29 mouse cellular contexts compared by ENCODE assay signal in genomic region chr9:37556366-37556765, GRCm38 (mm10). TPM values are rescaled to one million over a fixed set of nuclear protein-coding genes. Genes with fewer than 3 reads are reported as not detected.
DNase-seq lines count a peak whose midpoint lies in the region; ATAC-seq and TF ChIP-seq lines count a peak whose summit lies in the region.
"Had no signal": no experiment of that assay in that cellular context is flagged by ENCODE, and none has a peak within 500 bp of the region (broad histone marks: within the 10 kb centered on the region; RNA-seq: fewer than 3 reads in every experiment).

No protein-coding gene starts in this region.

- 0 out of 2 replicates have a peak overlapping the region, but pooled peaks have one; percentile 19 for H3K27ac ChIP-seq in embryonic facial prominence, embryonic 13.5 days
- no peak overlapping the region for H3K27ac ChIP-seq in embryonic facial prominence, embryonic 10.5 days (replicated peaks)
- peak overlapping the region; percentile 85 for H3K27ac ChIP-seq in left cerebral cortex, adult 2 months
- H3K27ac ChIP-seq: embryonic facial prominence, embryonic 12.5 days; forebrain, embryonic 13.5 days; heart, adult 2 months; hindbrain, embryonic 14.5 days; limb, embryonic 12.5 days; liver, embryonic 15.5 days; midbrain, embryonic 12.5 days; neural tube, embryonic 12.5 days had no signal

- peaks cover 41% of the 10 kb centered on the region for H3K4me1 ChIP-seq in embryonic facial prominence, embryonic 13.5 days
- H3K4me1 ChIP-seq in embryonic facial prominence, embryonic 10.5 days: peaks cover 31% of the 10 kb centered on the region

- WGBS in embryonic facial prominence, embryonic 13.5 days: 59% methylated on average over 3 of the region's 3 CpGs
- 74% methylated on average over 3 of the region's 3 CpGs for WGBS in embryonic facial prominence, embryonic 10.5 days

- intact Hi-C loops in left cerebral cortex, adult 2 months (cut with DNase I): loop anchor here (1.0 to 10.0 kb wide), 2 partner anchors 12 to 268 kb away; no protein-coding TSS in a partner anchor
- intact Hi-C loops in left cerebral cortex, postnatal 10 days (cut with DNase I): no loop called here
- intact Hi-C loops in gastrocnemius, postnatal 36 days (cut with DNase I): no loop called here

- no peak for DNase-seq in embryonic facial prominence, embryonic 10.5 days (ENCODE audit: low spot score)
- DNase-seq in left cerebral cortex, adult 2 months (ENCODE audit: extremely low spot score in 1 of 2, low spot score in 2 of 2): no peak
- no peak for DNase-seq in left cerebral cortex, postnatal 10 days (ENCODE audit: extremely low spot score in 1 of 2, low spot score in 2 of 2)
- DNase-seq in right cerebral cortex, postnatal 25 days: peak; percentile 35
- no peak for DNase-seq in right cerebral cortex, postnatal 36 days (ENCODE audit: low spot score in 2 of 2)
- DNase-seq in gastrocnemius, postnatal 36 days: no peak
- DNase-seq: adrenal gland, postnatal 10 days; cerebellum, adult 11 months; cerebellum, adult 9-10 months; cerebellum, postnatal 36 days; gastrocnemius, postnatal 25 days; heart, adult 2 months; kidney, adult 9 months; kidney, postnatal 10 days; lung, embryonic 14.5 days had no signal

- no peak overlapping the region for H3K9ac ChIP-seq in embryonic facial prominence, embryonic 13.5 days
- H3K9ac ChIP-seq: embryonic facial prominence, embryonic 12.5 days; forebrain, embryonic 13.5 days; heart, embryonic 12.5 days; hindbrain, embryonic 14.5 days; limb, embryonic 12.5 days; liver, embryonic 15.5 days; lung, embryonic 14.5 days; midbrain, embryonic 12.5 days; neural tube, embryonic 12.5 days had no signal

- TF ChIP-seq CTCF in left cerebral cortex, adult 2 months (IDR thresholded peaks at IDR 0.05): no peak

- no peaks in the 10 kb centered on the region for H3K36me3 ChIP-seq in embryonic facial prominence, embryonic 13.5 days
- no peaks in the 10 kb centered on the region for H3K36me3 ChIP-seq in embryonic facial prominence, embryonic 10.5 days (replicated peaks)
- H3K36me3 ChIP-seq: embryonic facial prominence, embryonic 12.5 days; G1E; heart, embryonic 12.5 days; limb, embryonic 12.5 days; liver, embryonic 15.5 days; midbrain, embryonic 12.5 days; neural tube, embryonic 12.5 days had no signal

- H3K27me3 ChIP-seq in embryonic facial prominence, embryonic 13.5 days: peaks cover 28% of the 10 kb centered on the region
- H3K27me3 ChIP-seq in embryonic facial prominence, embryonic 10.5 days (replicated peaks; ENCODE audit: low read depth, poor library complexity, severe bottlenecking): peaks cover 60% of the 10 kb centered on the region

- no peaks in the 10 kb centered on the region for H3K9me3 ChIP-seq in embryonic facial prominence, embryonic 13.5 days
- H3K9me3 ChIP-seq in embryonic facial prominence, embryonic 10.5 days: no peaks in the 10 kb centered on the region
- H3K9me3 ChIP-seq: embryonic facial prominence, embryonic 12.5 days; forebrain, embryonic 13.5 days; G1E; heart, embryonic 12.5 days; limb, embryonic 12.5 days; liver, embryonic 15.5 days; midbrain, embryonic 12.5 days; neural tube, embryonic 12.5 days had no signal

- no peak overlapping the region for H3K4me3 ChIP-seq in embryonic facial prominence, embryonic 13.5 days
- H3K4me3 ChIP-seq in embryonic facial prominence, embryonic 10.5 days: no peak overlapping the region
- H3K4me3 ChIP-seq in left cerebral cortex, adult 2 months: no peak overlapping the region
- H3K4me3 ChIP-seq: embryonic facial prominence, embryonic 12.5 days; forebrain, embryonic 13.5 days; heart, adult 2 months; heart, embryonic 12.5 days; limb, embryonic 12.5 days; liver, embryonic 15.5 days; midbrain, embryonic 12.5 days; myocyte; neural tube, embryonic 12.5 days had no signal

- no peak for ATAC-seq in embryonic facial prominence, embryonic 13.5 days (ENCODE audit: insufficient number of reproducible peaks, insufficient read depth, low FRiP score, low TSS enrichment, low read depth)
- ATAC-seq: forebrain, embryonic 13.5 days; intestine, postnatal 0 days; Patski had no signal

- H3K4me2 ChIP-seq in embryonic facial prominence, embryonic 13.5 days: no peak overlapping the region
- H3K4me2 ChIP-seq: embryonic facial prominence, embryonic 12.5 days; forebrain, embryonic 13.5 days; heart, embryonic 12.5 days; hindbrain, embryonic 14.5 days; limb, embryonic 12.5 days; liver, embryonic 15.5 days; lung, embryonic 14.5 days; midbrain, embryonic 12.5 days; neural tube, embryonic 12.5 days had no signal

RNA-seq across cellular contexts. Expression of gene Siae, which starts 0.9 kb away (rescaled TPM):
- 9.5 and 10.0 TPM in 2 replicates for polyA plus RNA-seq in embryonic facial prominence, embryonic 13.5 days (2015; fragmentation: Nextera tagmentation; extraction: Ambion mirVana)
- 3.7 and 4.8 TPM in 2 replicates for polyA plus RNA-seq in embryonic facial prominence, embryonic 10.5 days (2016; fragmentation: Nextera tagmentation; extraction: Ambion mirVana)
- total RNA-seq in left cerebral cortex, adult 2 months (2021): 10 to 100 TPM; 17.1 to 18.8 TPM
- 10 to 100 TPM; 13.6 to 16.3 TPM for total RNA-seq in left cerebral cortex, postnatal 10 days (2021)
- 1 to 10 TPM; 3.5 TPM for total RNA-seq in gastrocnemius, postnatal 36 days (2021)

RNA-seq across cellular contexts. Expression of gene Nrgn, which starts 3.7 kb away (rescaled TPM):
- 8.6 and 10.3 TPM in 2 replicates for polyA plus RNA-seq in embryonic facial prominence, embryonic 13.5 days (2015; fragmentation: Nextera tagmentation; extraction: Ambion mirVana)
- polyA plus RNA-seq in embryonic facial prominence, embryonic 10.5 days (2016; fragmentation: Nextera tagmentation; extraction: Ambion mirVana): 0.48 and 1.0 TPM in 2 replicates
- total RNA-seq in left cerebral cortex, adult 2 months (2021): 1,000 to 10,000 TPM; 1,927 to 1,950 TPM
- 1,000 to 10,000 TPM; 1,798 to 1,800 TPM for total RNA-seq in left cerebral cortex, postnatal 10 days (2021)
- under 1 TPM; 0.35 to 0.66 TPM for total RNA-seq in gastrocnemius, postnatal 36 days (2021)

RNA-seq across cellular contexts. Expression of gene Vsig2, which starts 17.3 kb away (rescaled TPM):
- polyA plus RNA-seq in embryonic facial prominence, embryonic 13.5 days (2015; fragmentation: Nextera tagmentation; extraction: Ambion mirVana): 1.5 and 1.6 TPM in 2 replicates
- polyA plus RNA-seq in embryonic facial prominence, embryonic 10.5 days (2016; fragmentation: Nextera tagmentation; extraction: Ambion mirVana): 0.59 and 0.78 TPM in 2 replicates
- 1 to 10 TPM; 4.1 to 4.5 TPM for total RNA-seq in left cerebral cortex, adult 2 months (2021)
- 1 to 10 TPM; 3.3 to 4.1 TPM for total RNA-seq in left cerebral cortex, postnatal 10 days (2021)
- 1 to 10 TPM; 1.8 to 3.6 TPM for total RNA-seq in gastrocnemius, postnatal 36 days (2021)
- total RNA-seq: megakaryocyte progenitor cell, adult 5-6 weeks had no signal
- polyA plus RNA-seq: G1E, myocyte had no signal

RNA-seq across cellular contexts. Expression of gene Esam, which starts 28.5 kb away (rescaled TPM):
- 39.5 and 41.7 TPM in 2 replicates for polyA plus RNA-seq in embryonic facial prominence, embryonic 13.5 days (2015; fragmentation: Nextera tagmentation; extraction: Ambion mirVana)
- 27.0 and 27.5 TPM in 2 replicates for polyA plus RNA-seq in embryonic facial prominence, embryonic 10.5 days (2016; fragmentation: Nextera tagmentation; extraction: Ambion mirVana)
- 10 to 100 TPM; 19.6 to 22.5 TPM for total RNA-seq in left cerebral cortex, adult 2 months (2021)
- 10 to 100 TPM; 29.5 to 29.6 TPM for total RNA-seq in left cerebral cortex, postnatal 10 days (2021)
- 10 to 100 TPM; 20.8 to 23.3 TPM for total RNA-seq in gastrocnemius, postnatal 36 days (2021)
- total RNA-seq: G1E had no signal
- polyA plus RNA-seq: G1E had no signal

RNA-seq across cellular contexts. Expression of gene Spa17, which starts 57.2 kb away (rescaled TPM):
- 6.5 and 10.2 TPM in 2 replicates for polyA plus RNA-seq in embryonic facial prominence, embryonic 13.5 days (2015; fragmentation: Nextera tagmentation; extraction: Ambion mirVana)
- 8.0 and 9.2 TPM in 2 replicates for polyA plus RNA-seq in embryonic facial prominence, embryonic 10.5 days (2016; fragmentation: Nextera tagmentation; extraction: Ambion mirVana)
- total RNA-seq in left cerebral cortex, adult 2 months (2021): 1 to 10 TPM; 1.7 to 2.1 TPM
- 1 to 10 TPM; 1.9 to 2.2 TPM for total RNA-seq in left cerebral cortex, postnatal 10 days (2021)
- 1 to 10 TPM; 2.6 to 3.2 TPM for total RNA-seq in gastrocnemius, postnatal 36 days (2021)

Comparison
In these comparisons a context has a peak if more than half of its experiments do, and no peak if none do; other contexts are left out.
1. RNA of gene Nrgn, which starts 3.7 kb away (total RNA-seq): 1,927 to 1,950 TPM in left cerebral cortex, adult 2 months and 1,798 to 1,800 TPM in left cerebral cortex, postnatal 10 days; 0.35 to 0.66 TPM in gastrocnemius, postnatal 36 days; every median in the first group is over 1,000 times any median in the second.